Mouse (Mus musculus) MEL (cell line): ENCODE results near the gene Slc29a4. TPM values are rescaled to one million over a fixed set of nuclear protein-coding genes. Genes with fewer than 3 reads are reported as not detected.

Experiments
- DNase-seq: peaks from one replicate; pipeline ENCODE4 v3.0.0; 2011; ENCODE audit warnings: low read depth, low spot score
- H3K27ac ChIP-seq: 2 replicates; pipeline ENCODE4 v1.5.1; 2012; ENCODE audit warnings: low read depth, mild to moderate bottlenecking, control low read depth, low read length, moderate library complexity; ENCODE audit not compliant: control insufficient read depth
- H3K27me3 ChIP-seq, 2 experiments: fragments of 150-350 bp in 1 of 2; sonication (generic) in 1 of 2; 2 replicates each; pipeline ENCODE4 v1.6.1; 2012; ENCODE audit warnings: low read length in 2 of 2, mild to moderate bottlenecking in 2 of 2, improper control_type of control experiment in 1 of 2, moderate library complexity in 1 of 2; ENCODE audit not compliant: insufficient read depth in 2 of 2, control insufficient read depth in 1 of 2
- H3K36me3 ChIP-seq, 2 experiments: 2 replicates each; pipeline ENCODE4 v1.6.1; 2012 to 2014; ENCODE audit warnings: low read length in 2 of 2, improper control_type of control experiment in 1 of 2, inconsistent platforms in 1 of 2, mild to moderate bottlenecking in 1 of 2; ENCODE audit not compliant: insufficient read depth in 2 of 2, control insufficient read depth in 1 of 2
- H3K4me1 ChIP-seq, 2 experiments: fragments of 150-350 bp in 1 of 2; sonication (generic) in 1 of 2; 2 replicates each; pipeline ENCODE4 v1.6.1; 2012; ENCODE audit warnings: low read length in 2 of 2, improper control_type of control experiment in 1 of 2, mild to moderate bottlenecking in 1 of 2; ENCODE audit not compliant: insufficient read depth in 2 of 2, control insufficient read depth in 1 of 2
- H3K4me3 ChIP-seq, 2 experiments: fragments of 150-350 bp in 1 of 2; sonication (generic) in 1 of 2; 2 replicates each; pipeline ENCODE4 v1.5.1; 2012; ENCODE audit warnings: low read depth in 2 of 2, low read length in 2 of 2, mild to moderate bottlenecking in 2 of 2, moderate library complexity in 2 of 2, control low read depth in 1 of 2, improper control_type of control experiment in 1 of 2; ENCODE audit not compliant: control insufficient read depth in 1 of 2, insufficient read depth in 1 of 2
- H3K79me2 ChIP-seq: 2 replicates; pipeline ENCODE4 v1.6.1; 2012; ENCODE audit warnings: mild to moderate bottlenecking, low read length, moderate library complexity; ENCODE audit not compliant: control insufficient read depth, poor library complexity, insufficient read depth
- H3K9ac ChIP-seq: 2 replicates; pipeline ENCODE4 v1.6.1; 2012; ENCODE audit warnings: low read depth, mild to moderate bottlenecking, control low read depth, low read length, moderate library complexity; ENCODE audit not compliant: control insufficient read depth, poor library complexity, severe bottlenecking
- H3K9me3 ChIP-seq: fragments of 150-350 bp; sonication (generic); replicated peaks from 2 replicates; pipeline ENCODE4 v1.6.1; 2012; ENCODE audit warnings: mild to moderate bottlenecking, low read length, improper control_type of control experiment, moderate library complexity; ENCODE audit not compliant: insufficient read depth
- BHLHE40 ChIP-seq: IDR thresholded peaks from 2 replicates; pipeline ENCODE4 v1.6.1; 2012; ENCODE audit warnings: low read depth, mild to moderate bottlenecking, inconsistent platforms, low read length, improper control_type of control experiment, borderline replicate concordance
- CHD1 ChIP-seq: IDR thresholded peaks from 2 replicates; pipeline ENCODE4 v1.6.1; 2012; ENCODE audit warnings: low read depth, mild to moderate bottlenecking, inconsistent platforms, low read length, improper control_type of control experiment
- CHD2 ChIP-seq: IDR thresholded peaks from 2 replicates; pipeline ENCODE4 v1.6.1; 2011; ENCODE audit warnings: low read length, improper control_type of control experiment
- E2F4 ChIP-seq: IDR thresholded peaks from 2 replicates; pipeline ENCODE4 v1.6.1; 2011; ENCODE audit warnings: low read depth, low read length, improper control_type of control experiment, borderline replicate concordance
- ELF1 ChIP-seq: IDR thresholded peaks from 2 replicates; pipeline ENCODE4 v1.6.1; 2014; ENCODE audit warnings: low read depth, mild to moderate bottlenecking, inconsistent platforms, low read length, improper control_type of control experiment, moderate library complexity
- EP300 ChIP-seq, 2 experiments: IDR thresholded peaks; 2 replicates each; pipeline ENCODE4 v1.6.1; 2011; ENCODE audit warnings: improper control_type of control experiment in 2 of 2, low read length in 2 of 2, low read depth in 1 of 2, mild to moderate bottlenecking in 1 of 2
- ETS1 ChIP-seq: IDR thresholded peaks from 2 replicates; pipeline ENCODE4 v1.6.1; 2012; ENCODE audit warnings: low read depth, mild to moderate bottlenecking, inconsistent platforms, low read length, improper control_type of control experiment, moderate library complexity
- HCFC1 ChIP-seq: IDR thresholded peaks from 2 replicates; pipeline ENCODE4 v1.6.1; 2012; ENCODE audit warnings: low read depth, mild to moderate bottlenecking, inconsistent platforms, low read length, improper control_type of control experiment, moderate library complexity
- JUND ChIP-seq: IDR thresholded peaks from 2 replicates; pipeline ENCODE4 v1.6.1; 2011; ENCODE audit warnings: low read depth, mild to moderate bottlenecking, improper control_type of control experiment, low read length
- KAT2A ChIP-seq: conservative IDR thresholded peaks from 2 replicates; pipeline ENCODE4 v1.6.1; 2012; ENCODE audit warnings: low read depth, low read length, improper control_type of control experiment, inconsistent platforms
- MAX ChIP-seq: IDR thresholded peaks from 2 replicates; pipeline ENCODE4 v1.6.1; 2011; ENCODE audit warnings: low read length, improper control_type of control experiment
- MAZ ChIP-seq: IDR thresholded peaks from 2 replicates; pipeline ENCODE4 v1.6.1; 2012; ENCODE audit warnings: low read depth, mild to moderate bottlenecking, inconsistent platforms, low read length, improper control_type of control experiment
- MEF2A ChIP-seq: IDR thresholded peaks from 2 replicates; pipeline ENCODE4 v1.6.1; 2014; ENCODE audit warnings: low read depth, mild to moderate bottlenecking, inconsistent platforms, low read length, improper control_type of control experiment; ENCODE audit not compliant: poor library complexity, insufficient replicate concordance, severe bottlenecking; ENCODE audit errors: extremely low read depth
- MXI1 ChIP-seq: IDR thresholded peaks from 2 replicates; pipeline ENCODE4 v1.6.1; 2011; ENCODE audit warnings: mild to moderate bottlenecking, low read depth, low read length, improper control_type of control experiment
- POLR2AphosphoS5 ChIP-seq: IDR thresholded peaks from 2 replicates; pipeline ENCODE4 v1.6.1; 2012; ENCODE audit warnings: low read depth, borderline replicate concordance, mild to moderate bottlenecking, inconsistent platforms, low read length, moderate library complexity, mixed read lengths
- RAD21 ChIP-seq: IDR thresholded peaks from 2 replicates; pipeline ENCODE4 v1.6.1; 2011; ENCODE audit warnings: mild to moderate bottlenecking, low read depth, low read length, improper control_type of control experiment
- RCOR1 ChIP-seq: IDR thresholded peaks from 2 replicates; pipeline ENCODE4 v1.6.1; 2012; ENCODE audit warnings: low read depth, mild to moderate bottlenecking, inconsistent platforms, low read length, improper control_type of control experiment
- SIN3A ChIP-seq: IDR thresholded peaks from 2 replicates; pipeline ENCODE4 v1.6.1; 2012; ENCODE audit warnings: low read length, improper control_type of control experiment, inconsistent platforms
- SMC3 ChIP-seq: IDR thresholded peaks from 2 replicates; pipeline ENCODE4 v1.6.1; 2011; ENCODE audit warnings: low read depth, low read length, improper control_type of control experiment
- TAL1 ChIP-seq: IDR thresholded peaks from 2 replicates; pipeline ENCODE4 v1.6.1; 2012; ENCODE audit warnings: mild to moderate bottlenecking, inconsistent platforms, low read length, moderate library complexity, mixed read lengths
- TBP ChIP-seq: IDR thresholded peaks from 2 replicates; pipeline ENCODE4 v1.8.0; 2011; ENCODE audit warnings: low read depth, low read length, improper control_type of control experiment
- USF1 ChIP-seq: IDR thresholded peaks from 2 replicates; pipeline ENCODE4 v1.6.1; 2014; ENCODE audit warnings: low read depth, mild to moderate bottlenecking, inconsistent platforms, low read length, improper control_type of control experiment, moderate library complexity
- ZC3H11A ChIP-seq: IDR thresholded peaks from 2 replicates; pipeline ENCODE4 v1.6.1; 2012; ENCODE audit warnings: low read depth, mild to moderate bottlenecking, inconsistent platforms, low read length, improper control_type of control experiment
- ZKSCAN1 ChIP-seq: IDR thresholded peaks from 2 replicates; pipeline ENCODE4 v1.6.1; 2012; ENCODE audit warnings: low read depth, mild to moderate bottlenecking, inconsistent platforms, low read length, improper control_type of control experiment, moderate library complexity
- ZNF384 ChIP-seq: IDR thresholded peaks from 2 replicates; pipeline ENCODE4 v1.6.1; 2012; ENCODE audit warnings: low read depth, mild to moderate bottlenecking, inconsistent platforms, low read length, improper control_type of control experiment
- polyA plus RNA-seq, 2 experiments: library from polyadenylated mRNA; stranded (reverse) in 1 of 2; unstranded in 1 of 2; fragments of >175 nt in 1 of 2; fragments of >200 nt in 1 of 2; gene quantifications; 2 replicates each; pipeline versions ENCODE4 v1.2.1 to v1.2.4; 2012; ENCODE audit warnings: low replicate concordance in 2 of 2, low read depth in 1 of 2; ENCODE audit not compliant: insufficient read length in 2 of 2, insufficient read depth in 1 of 2, missing spikeins in 1 of 2
- total RNA-seq: library from RNA; depleted of rRNA; stranded (reverse); fragments of 300-350 nt; gene quantifications from 2 replicates; pipeline ENCODE4 v1.2.3, GENCODE M21; 2012

Slc29a4 gene
- total and polyA plus RNA-seq, 3 experiments: not detected

DNA sequence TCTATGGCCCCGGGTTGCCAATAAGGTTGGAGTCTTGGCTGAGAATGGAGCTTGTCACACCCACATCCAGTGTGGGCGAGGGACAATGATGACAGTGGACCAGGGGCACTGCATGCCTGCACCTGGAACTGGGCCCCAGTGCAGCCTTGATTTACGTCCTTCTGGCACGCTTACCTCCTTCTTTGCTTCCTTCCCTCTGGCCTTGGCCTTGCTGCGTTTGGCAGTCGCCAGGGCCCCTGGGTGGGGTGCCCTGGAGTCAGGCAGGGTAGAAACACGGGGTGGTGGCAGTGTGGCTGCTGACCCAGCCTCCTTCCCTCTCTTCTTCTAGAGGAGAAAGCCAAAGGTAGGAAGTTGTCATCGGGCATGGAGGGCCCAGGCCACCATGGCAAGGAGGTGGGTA lies 47.6 kb downstream of the Slc29a4 start:
- H3K36me3 ChIP-seq: no peaks in the 10 kb centered on the region
- H3K27ac ChIP-seq: no peak overlapping the region
- H3K79me2 ChIP-seq: no peaks in the 10 kb centered on the region
- TF ChIP-seq ZKSCAN1 (no peak), MXI1 (no peak), ZC3H11A (no peak), KAT2A (no peak), CHD1 (no peak), RAD21 (no peak), SMC3 (no peak)
- no peaks in the 10 kb centered on the region for H3K27me3 ChIP-seq
- DNase-seq: no peak
- no peaks in the 10 kb centered on the region for H3K9me3 ChIP-seq
- H3K9ac ChIP-seq: no peak overlapping the region
- no peaks in the 10 kb centered on the region for H3K4me1 ChIP-seq
- no peak overlapping the region for H3K4me3 ChIP-seq

DNA sequence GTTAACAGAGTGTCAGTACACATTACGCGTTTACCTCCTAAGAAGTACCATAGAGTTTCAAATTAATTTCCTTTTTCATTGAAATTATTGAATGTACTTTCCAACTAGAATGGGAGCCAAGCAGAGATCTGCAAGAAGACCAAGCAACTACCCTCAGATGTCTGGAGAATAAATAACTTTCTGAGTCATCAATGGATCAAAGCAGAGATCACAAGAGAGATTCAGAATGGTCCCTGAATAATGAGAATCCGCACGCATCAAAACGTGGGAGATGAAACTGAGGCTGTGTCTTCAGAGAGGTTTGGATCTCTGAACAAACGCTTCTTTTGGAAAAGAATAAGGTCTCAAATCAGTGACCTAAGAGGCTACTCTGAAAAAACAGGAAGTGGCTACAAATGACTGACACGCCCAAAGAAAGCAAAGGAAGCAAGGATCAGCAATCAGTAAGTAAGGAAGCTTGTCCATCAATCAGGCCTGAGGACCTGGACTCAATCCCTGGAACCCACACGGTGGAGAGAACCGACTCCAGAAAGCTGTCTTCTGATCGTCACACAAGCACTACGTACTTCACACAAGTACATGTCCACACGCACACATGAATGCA lies 54.8 kb downstream of the Slc29a4 start:
- H3K36me3 ChIP-seq: peaks cover 0 to 10% of the 10 kb centered on the region in 2 experiments; a peak in 2 of 4 replicates
- no peaks in the 10 kb centered on the region for H3K79me2 ChIP-seq
- TF ChIP-seq RCOR1: peak; percentile 77
- TF ChIP-seq ELF1: peak; percentile 47; the same call in 1 of the 2 replicates
- TF ChIP-seq EP300 (IDR thresholded peaks at IDR 0.05; ENCODE audit: low read depth in 1 of 2, low read length in 2 of 2): peak in 1 of 2 experiments; percentile 53; a peak in 1 of 4 replicates
- TF ChIP-seq BHLHE40: no peak
- TF ChIP-seq, all 39 proteins: peak for 3
- H3K9ac ChIP-seq: no peak overlapping the region
- H3K9me3 ChIP-seq: no peaks in the 10 kb centered on the region
- H3K27ac ChIP-seq: no peak overlapping the region
- H3K4me1 ChIP-seq: peaks cover 4 to 17% of the 10 kb centered on the region in 2 experiments
- H3K27me3 ChIP-seq: no peaks in the 10 kb centered on the region
- no peak overlapping the region for H3K4me3 ChIP-seq
- DNase-seq: peak; percentile 56

DNA sequence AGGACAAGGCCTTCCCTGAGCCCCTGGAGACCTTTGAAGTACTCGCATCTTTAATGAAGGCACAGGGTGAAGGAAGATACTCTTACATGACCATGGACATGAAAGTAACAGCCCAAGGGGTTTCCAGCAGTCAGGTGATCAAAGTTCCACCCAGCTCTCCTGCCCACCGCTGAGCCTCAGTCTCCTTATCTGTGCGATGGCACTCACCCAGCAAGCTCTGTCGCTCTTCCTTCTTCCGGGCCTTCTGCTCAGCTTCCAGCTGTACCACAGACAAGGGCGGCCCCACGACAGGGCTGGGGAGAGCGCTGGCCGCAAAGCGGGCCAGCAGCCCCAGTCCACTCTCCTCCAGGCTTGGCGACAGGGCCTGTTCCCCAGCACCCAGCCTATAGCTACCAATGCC lies 57.9 kb downstream of the Slc29a4 start:
- H3K27ac ChIP-seq: peak overlapping the region; percentile 36; the same call in 1 of the 2 replicates
- no peaks in the 10 kb centered on the region for H3K9me3 ChIP-seq
- peak; percentile 73 for DNase-seq
- peak overlapping the region; percentile 68 for H3K9ac ChIP-seq
- no peaks in the 10 kb centered on the region for H3K79me2 ChIP-seq
- peaks cover 0 to 10% of the 10 kb centered on the region in 2 experiments; a peak in 2 of 4 replicates for H3K36me3 ChIP-seq
- H3K4me3 ChIP-seq: peak overlapping the region; percentile 54 to 63
- H3K4me1 ChIP-seq: peaks cover 4 to 17% of the 10 kb centered on the region in 2 experiments
- H3K27me3 ChIP-seq: no peaks in the 10 kb centered on the region
- TF ChIP-seq JUND (no peak), MEF2A (no peak), MAX (no peak), MAZ (no peak), HCFC1 (peak; percentile 68), CHD2 (no peak), TAL1 (no peak), ZKSCAN1 (no peak), POLR2AphosphoS5 (no peak), SIN3A (peak; percentile 49), E2F4 (no peak), ETS1 (peak; percentile 52; the same call in 1 of the 2 replicates), USF1 (peak; percentile 83), TBP (peak; percentile 39; the same call in 1 of the 2 replicates), MXI1 (peak; percentile 36), ZNF384 (no peak), KAT2A (no peak)
